Mouse (Mus musculus) liver, embryonic 14.5 days (tissue): ENCODE measurements around the gene Slc7a5. TPM values are rescaled to one million over a fixed set of nuclear protein-coding genes. Genes with fewer than 3 reads are reported as not detected.

Experiments
- ATAC-seq: fragments of 200-750 bp; cut with Nextera tagmentation; 2 replicates; pipeline ENCODE4 v1.8.0; 2017; ENCODE audit warnings: moderate number of reproducible peaks, mild to moderate bottlenecking, moderate library complexity; ENCODE audit not compliant: insufficient read depth
- DNase-seq, 3 experiments: peaks; one replicate each; pipeline ENCODE4 v3.0.0-alpha.2; 2012 to 2013; ENCODE audit warnings: low read depth in 3 of 3, low spot score in 3 of 3
- H3K27ac ChIP-seq: fragments of 300-500 bp; sonication (generic); 2 replicates; pipeline ENCODE4 v1.5.1; 2014; ENCODE audit warnings: moderate library complexity, mild to moderate bottlenecking, control low read depth, inconsistent platforms
- H3K27me3 ChIP-seq: fragments of 300-500 bp; sonication (generic); 2 replicates; pipeline ENCODE4 v1.6.1; 2014; ENCODE audit warnings: mild to moderate bottlenecking, low read length, moderate library complexity; ENCODE audit not compliant: control insufficient read depth, insufficient read depth
- H3K36me3 ChIP-seq: fragments of 300-500 bp; sonication (generic); replicated peaks from 2 replicates; pipeline ENCODE4 v1.6.1; 2014; ENCODE audit warnings: low read depth; ENCODE audit not compliant: control insufficient read depth, insufficient read depth
- H3K4me1 ChIP-seq, 2 experiments: fragments of 200-500 bp in 1 of 2; fragments of 300-500 bp in 1 of 2; sonication (generic) in 1 of 2; replicated peaks; 2 replicates each; pipeline ENCODE4 v1.6.1; 2012 to 2014; ENCODE audit warnings: antibody characterized with exemption in 1 of 2, inconsistent platforms in 1 of 2, low read length in 1 of 2; ENCODE audit not compliant: control insufficient read depth in 2 of 2, insufficient read depth in 2 of 2
- H3K4me2 ChIP-seq: fragments of 300-500 bp; sonication (generic); 2 replicates; pipeline ENCODE4 v1.6.1; 2014; ENCODE audit warnings: low read depth, mild to moderate bottlenecking, control low read depth, moderate library complexity
- H3K4me3 ChIP-seq, 2 experiments: fragments of 200-500 bp in 1 of 2; fragments of 300-500 bp in 1 of 2; sonication (generic) in 1 of 2; 2 replicates each; pipeline ENCODE4 v1.5.1; 2012 to 2014; ENCODE audit warnings: low read depth in 2 of 2, low read length in 2 of 2, mild to moderate bottlenecking in 2 of 2, control low read depth in 1 of 2, inconsistent platforms in 1 of 2, moderate library complexity in 1 of 2; ENCODE audit not compliant: insufficient read depth in 1 of 2
- H3K9ac ChIP-seq: fragments of 300-500 bp; sonication (generic); replicated peaks from 2 replicates; pipeline ENCODE4 v1.6.1; 2014; ENCODE audit warnings: mild to moderate bottlenecking, control low read depth, moderate library complexity
- H3K9me3 ChIP-seq: fragments of 300-500 bp; sonication (generic); 2 replicates; pipeline ENCODE4 v1.6.1; 2016; ENCODE audit warnings: low read length, mixed read lengths; ENCODE audit not compliant: control insufficient read depth
- CTCF ChIP-seq: IDR thresholded peaks from 2 replicates; pipeline ENCODE4 v1.5.1; 2016; ENCODE audit warnings: antibody characterized with exemption, low read depth, control low read depth
- EP300 ChIP-seq: IDR thresholded peaks from 2 replicates; pipeline ENCODE4 v1.6.1; 2016; ENCODE audit warnings: antibody characterized with exemption, low read depth
- WGBS: fragments of 180-500 bp; shearing (Covaris S2); extraction: QIAGEN DNeasy Blood & Tissue Kit; methylation state at CpG from one replicate; pipeline ENCODE4 v1.1.7; 2014; ENCODE audit not compliant: insufficient replicate concordance; 5-methylcytosine and 5-hydroxymethylcytosine counted together
- polyA plus RNA-seq, 2 experiments: library from polyadenylated mRNA; depleted of rRNA in 1 of 2; stranded (reverse) in 1 of 2; unstranded in 1 of 2; fragments of >200 nt; fragmentation: Nextera tagmentation in 1 of 2; extraction: Ambion mirVana in 1 of 2; gene quantifications; 2 replicates each; pipeline versions ENCODE4 v1.2.1 to v1.2.3; 2012 to 2014

The Slc7a5 gene
- polyA plus RNA-seq, 2 experiments: 36.7 to 40.0 TPM

GRCm38 (mm10) chr8:121901498-121902236 is 5.8 kb downstream of the Slc7a5 start:
- no peaks in the 10 kb centered on the region for H3K27me3 ChIP-seq
- no peak for DNase-seq
- no peaks in the 10 kb centered on the region for H3K9me3 ChIP-seq
- peak overlapping the region; percentile 7 for H3K9ac ChIP-seq
- H3K4me3 ChIP-seq: no peak overlapping the region
- WGBS: 75% methylated on average over 8 of the region's 8 CpGs
- no peak for TF ChIP-seq CTCF
- TF ChIP-seq EP300: no peak
- H3K4me2 ChIP-seq: peak overlapping the region; percentile 93
- H3K36me3 ChIP-seq: peaks cover 20% of the 10 kb centered on the region
- no peak for ATAC-seq
- H3K4me1 ChIP-seq: peaks cover 60 to 70% of the 10 kb centered on the region in 2 experiments
- H3K27ac ChIP-seq: peak overlapping the region; percentile 99

GRCm38 (mm10) chr8:121899180-121900044 is 8.1 kb downstream of the Slc7a5 start:
- Histone ChIP-seq H3K27ac (peak overlapping the region; percentile 99), H3K4me3 (peak overlapping the region; percentile 47 to 57), H3K9me3 (no peaks in the 10 kb centered on the region), H3K4me1 (peaks cover 48 to 58% of the 10 kb centered on the region in 2 experiments), H3K27me3 (no peaks in the 10 kb centered on the region), H3K36me3 (peaks cover 31% of the 10 kb centered on the region), H3K9ac (peak overlapping the region; percentile 90), H3K4me2 (peak overlapping the region; percentile 93)
- DNase-seq (peak; percentile 94 to 96 (median 96)), ATAC-seq (peak; percentile 80)
- TF ChIP-seq EP300: peak; percentile 98
- no peak for TF ChIP-seq CTCF
- 29% methylated on average over 18 of the region's 18 CpGs for WGBS

GRCm38 (mm10) chr8:121898401-121898931 is 9.0 kb downstream of the Slc7a5 start:
- Histone ChIP-seq H3K4me1 (peaks cover 44 to 52% of the 10 kb centered on the region in 2 experiments), H3K27ac (peak overlapping the region; percentile 99), H3K4me3 (peak overlapping the region; percentile 37 to 57), H3K27me3 (no peaks in the 10 kb centered on the region), H3K9ac (peak overlapping the region; percentile 90), H3K9me3 (no peaks in the 10 kb centered on the region), H3K36me3 (peaks cover 32% of the 10 kb centered on the region), H3K4me2 (peak overlapping the region; percentile 93)
- WGBS: 6% methylated on average over 4 of the region's 4 CpGs
- ATAC-seq: peak; percentile 85
- TF ChIP-seq CTCF (peak; percentile 55), EP300 (peak; percentile 45; the same call in 1 of the 2 replicates)
- peak; percentile 92 to 95 (median 95) for DNase-seq

GRCm38 (mm10) chr8:121897871-121898381 is 9.6 kb downstream of the Slc7a5 start:
- Histone ChIP-seq H3K9ac (peak overlapping the region; percentile 90), H3K27me3 (no peaks in the 10 kb centered on the region), H3K4me3 (peak overlapping the region; percentile 37 to 43), H3K4me2 (peak overlapping the region; percentile 93), H3K9me3 (no peaks in the 10 kb centered on the region), H3K36me3 (peaks cover 37% of the 10 kb centered on the region), H3K27ac (peak overlapping the region; percentile 99), H3K4me1 (peaks cover 44 to 52% of the 10 kb centered on the region in 2 experiments)
- peak in 1 of 3 experiments; percentile 51 for DNase-seq
- 50% methylated on average over 7 of the region's 7 CpGs for WGBS
- ATAC-seq: peak; percentile 32
- TF ChIP-seq EP300 (no peak), CTCF (no peak)
